Mouse (Mus musculus): ENCODE results near the gene Gabpb1.
"Not testable (repeated sequence)": the region's sequence is repeated elsewhere in the genome, so short reads cannot be mapped to it uniquely, and the experiment has no call there.

The Gabpb1 gene

DNA sequence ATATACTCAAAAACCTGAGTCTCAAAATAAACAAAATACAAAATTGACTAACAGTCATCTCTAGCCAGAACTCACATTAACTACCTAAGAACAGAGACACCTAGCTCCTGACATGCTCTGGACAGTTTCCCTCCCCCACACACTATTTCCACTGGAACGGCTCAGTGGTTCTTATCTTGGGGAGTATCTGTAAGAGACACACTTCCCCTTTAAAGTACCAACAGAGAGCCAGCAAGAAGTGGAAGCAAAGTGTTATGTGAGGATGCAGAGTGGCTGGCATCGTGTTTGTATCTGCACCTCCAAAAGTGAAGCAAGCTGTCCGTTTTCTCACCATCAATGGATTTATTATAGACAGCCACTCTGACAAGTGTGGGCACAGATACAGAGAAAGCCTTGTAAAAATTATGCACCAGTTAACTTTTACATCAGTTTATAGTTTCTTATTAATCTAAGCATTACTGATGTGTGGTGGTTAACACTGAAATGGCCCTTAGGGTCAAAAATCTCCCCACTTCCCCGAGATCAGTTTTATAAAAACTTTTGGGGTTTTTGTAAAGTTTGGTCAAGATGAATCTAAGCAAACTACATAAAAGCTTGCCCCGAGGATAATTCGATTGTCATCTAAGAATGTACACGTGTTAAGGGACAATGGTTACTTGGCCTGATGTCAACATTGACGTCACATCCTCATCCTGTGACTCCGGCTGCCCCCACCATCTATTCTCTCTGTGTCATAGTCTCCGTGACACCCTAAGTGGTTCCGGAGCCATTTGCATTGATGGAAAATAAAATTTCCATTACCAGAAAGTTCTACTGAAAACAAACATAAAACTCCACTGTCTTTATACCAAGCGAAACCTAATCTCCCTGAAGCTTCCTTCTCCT lies 40.0 kb downstream of the Gabpb1 start:
- peak; percentile 74 for DNase-seq

DNA sequence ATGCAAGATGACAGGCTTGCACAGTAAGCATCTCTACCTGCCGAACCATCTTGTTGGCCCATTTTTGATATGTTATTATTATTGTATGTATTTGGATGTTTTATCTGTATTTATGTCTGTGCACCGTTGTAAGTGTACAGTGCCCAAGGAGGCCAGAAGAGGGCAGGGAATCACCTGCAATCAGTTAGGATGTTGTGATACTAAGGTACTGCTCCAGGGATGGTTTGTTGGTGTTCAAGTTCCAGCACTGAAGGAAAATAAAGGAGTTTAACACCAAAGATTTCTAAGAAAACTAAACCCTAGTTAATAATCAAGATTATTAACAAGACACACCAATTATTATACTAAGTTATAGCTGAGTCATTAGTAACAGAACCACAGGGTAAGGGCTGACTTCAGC lies 43.0 kb downstream of the Gabpb1 start:
- DNase-seq: peak; percentile 36

DNA sequence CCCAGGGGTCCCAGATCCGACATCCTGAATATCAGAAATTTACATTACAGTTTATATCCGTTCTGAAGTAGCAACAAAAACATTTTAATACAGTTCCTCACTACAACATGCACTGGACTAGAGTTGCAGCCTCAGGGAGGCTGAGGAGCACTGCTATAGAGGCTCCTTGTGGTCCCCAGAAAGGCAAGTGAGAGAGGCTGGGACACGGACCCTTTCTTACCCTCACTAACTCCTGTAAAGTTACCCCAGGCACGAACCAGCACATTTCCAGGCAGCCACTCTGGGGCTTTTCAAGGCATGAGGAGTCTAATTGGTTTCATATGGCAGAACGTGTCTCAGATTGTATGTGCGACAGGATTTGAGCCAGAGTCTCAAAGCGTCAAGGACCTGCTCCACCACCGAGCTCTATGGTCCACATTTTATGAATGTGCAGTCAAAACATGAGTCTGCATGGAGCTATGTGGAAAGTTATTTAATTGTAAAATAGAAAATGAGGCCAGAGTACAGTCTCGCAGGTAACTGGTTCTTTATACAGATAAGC lies 47.6 kb downstream of the Gabpb1 start:
- no peak for DNase-seq

GRCm38 (mm10) chr2:126623138-126623537 lies 53.0 kb downstream of the Gabpb1 start:
- no peak for DNase-seq

GRCm38 (mm10) chr2:126622455-126622854 lies 53.7 kb downstream of the Gabpb1 start:
- DNase-seq: no peak

DNA sequence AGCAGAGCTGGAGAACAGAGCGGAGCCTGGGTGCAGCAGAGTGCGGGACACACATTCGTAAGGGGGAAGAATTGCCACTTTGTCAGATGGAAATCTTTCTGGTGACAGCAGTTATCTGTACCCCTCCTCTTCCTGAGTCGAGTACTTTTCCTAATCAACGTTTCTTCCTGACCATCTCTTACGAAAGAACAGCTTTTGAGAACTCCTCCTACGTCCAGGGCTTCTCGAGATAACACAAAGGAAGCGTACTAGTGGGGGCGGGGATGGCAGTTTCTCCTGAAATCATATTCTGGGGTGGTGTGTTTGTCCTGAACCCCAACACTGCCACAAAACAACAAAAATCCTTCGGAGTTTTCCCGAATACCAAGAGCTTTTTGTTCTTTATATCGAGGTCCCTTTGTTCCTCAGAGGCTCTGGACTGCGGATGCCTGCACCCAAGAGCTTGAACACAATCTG lies 56.9 kb downstream of the Gabpb1 start, which contains the start of gene Hdc:
Hdc (minus strand) TSS at position 51 of the 456 bp plus-strand sequence.
- no peak for DNase-seq

GRCm38 (mm10) chr2:126618470-126619179 lies 57.5 kb downstream of the Gabpb1 start:
- no peak for DNase-seq

DNA sequence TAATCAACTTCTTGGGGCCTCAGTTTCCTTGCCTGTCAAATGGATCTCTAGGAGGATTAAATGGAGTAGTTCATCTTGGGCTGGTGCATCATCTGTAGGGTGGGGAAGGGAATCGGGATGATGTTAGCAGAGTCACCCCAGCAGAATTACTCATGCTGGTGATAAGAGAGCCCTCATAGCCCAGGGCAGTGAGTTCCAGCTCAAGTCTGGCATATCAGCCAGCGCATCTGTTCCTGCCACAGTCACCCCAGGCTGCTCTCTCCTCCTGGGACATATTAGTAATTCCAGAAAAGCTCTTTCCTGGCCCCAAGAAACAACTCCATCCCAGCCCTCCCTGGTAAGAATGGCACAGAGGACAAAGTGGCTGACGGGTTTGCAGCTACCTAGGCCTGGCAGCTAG lies 60.8 kb downstream of the Gabpb1 start:
- no peak for DNase-seq

- DNase-seq: not testable (repeated sequence)
Measured at GRCm38 (mm10) chr2:126609600-126609999, 66.5 kb downstream of the Gabpb1 start.

DNA sequence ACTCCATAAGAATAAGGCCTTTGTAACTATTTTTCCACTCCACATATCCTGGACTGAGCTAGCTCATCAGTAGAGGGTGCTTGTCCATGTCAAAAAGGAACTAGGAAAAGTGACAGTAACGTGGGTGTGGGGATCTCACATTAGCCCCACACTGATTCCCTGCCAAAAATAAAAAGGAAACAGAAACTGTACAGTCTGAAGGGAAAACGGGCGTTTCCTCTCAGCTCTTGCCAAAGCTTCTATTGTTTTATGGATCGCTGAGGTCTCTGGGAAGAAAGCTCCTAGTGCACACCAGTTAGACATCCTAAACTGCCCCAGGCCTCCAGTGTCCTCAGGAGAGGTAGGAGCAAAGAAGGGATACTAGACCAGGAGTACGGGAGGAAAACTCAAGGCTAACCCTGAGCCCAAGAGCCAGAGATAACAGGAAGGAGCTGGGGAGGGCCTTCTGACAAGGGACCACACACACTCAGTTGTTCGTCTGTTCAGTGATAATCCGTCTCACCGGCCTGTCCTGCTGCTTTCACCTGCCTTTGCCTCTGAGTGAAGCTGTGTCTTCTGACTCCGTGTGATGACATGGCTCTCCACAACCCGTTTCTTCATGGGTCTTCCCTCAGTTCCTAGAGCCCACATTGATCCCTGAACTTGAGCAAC lies 68.5 kb downstream of the Gabpb1 start:
- peak; percentile 38 for DNase-seq

DNA sequence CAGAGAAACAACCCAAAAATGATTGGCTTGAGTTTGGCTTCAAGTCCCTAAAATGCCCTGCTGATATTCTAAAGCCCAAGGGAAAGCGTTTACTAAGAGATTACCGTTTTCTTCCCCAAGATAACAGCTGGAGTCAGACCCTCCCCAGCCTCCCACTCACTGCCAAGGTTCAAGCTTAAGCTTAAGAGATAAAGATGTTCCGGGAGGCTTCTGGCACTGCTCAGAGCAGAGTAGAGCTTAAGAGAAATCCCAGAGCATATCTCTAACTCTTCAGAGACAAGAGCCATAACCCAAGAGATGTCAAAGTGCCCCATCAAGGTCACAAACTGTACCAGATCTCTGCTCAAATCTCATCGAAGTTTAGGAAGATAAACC lies 69.5 kb downstream of the Gabpb1 start:
- no peak for DNase-seq

GRCm38 (mm10) chr2:126606061-126606687 lies 70.0 kb downstream of the Gabpb1 start:
- DNase-seq: no peak

DNA sequence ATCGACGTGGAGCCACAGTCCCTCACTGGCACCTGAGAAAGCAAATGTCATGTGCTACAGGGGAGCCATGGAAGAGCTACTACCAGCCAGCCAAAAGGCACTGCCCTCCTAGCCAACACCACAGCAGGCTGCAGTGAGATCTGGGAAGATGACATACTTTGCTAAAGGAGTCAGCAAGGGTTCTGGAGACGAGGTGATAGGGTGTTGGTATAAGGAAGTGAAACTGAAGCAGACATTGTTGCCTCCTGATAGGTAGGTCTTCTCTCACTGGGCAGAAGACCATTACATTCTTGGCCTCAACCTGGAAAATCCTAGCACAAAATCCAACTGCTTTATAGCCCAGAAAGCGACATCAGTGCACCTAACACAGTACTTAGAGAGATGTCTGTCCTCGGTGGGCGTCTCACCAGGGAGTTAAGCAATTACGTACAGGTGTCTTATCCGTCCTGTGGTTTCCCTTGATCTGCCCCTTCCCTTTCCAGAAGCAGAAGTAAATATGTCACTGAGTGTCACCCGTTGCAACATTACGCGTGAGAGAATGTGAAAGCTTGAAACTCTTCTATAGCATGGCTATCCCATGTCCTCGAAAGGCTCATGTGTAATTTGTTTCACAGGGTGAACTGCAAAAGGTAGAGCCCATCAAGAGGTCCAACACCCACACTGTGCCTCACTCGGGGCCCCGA lies 74.1 kb downstream of the Gabpb1 start:
- DNase-seq: no peak

DNA sequence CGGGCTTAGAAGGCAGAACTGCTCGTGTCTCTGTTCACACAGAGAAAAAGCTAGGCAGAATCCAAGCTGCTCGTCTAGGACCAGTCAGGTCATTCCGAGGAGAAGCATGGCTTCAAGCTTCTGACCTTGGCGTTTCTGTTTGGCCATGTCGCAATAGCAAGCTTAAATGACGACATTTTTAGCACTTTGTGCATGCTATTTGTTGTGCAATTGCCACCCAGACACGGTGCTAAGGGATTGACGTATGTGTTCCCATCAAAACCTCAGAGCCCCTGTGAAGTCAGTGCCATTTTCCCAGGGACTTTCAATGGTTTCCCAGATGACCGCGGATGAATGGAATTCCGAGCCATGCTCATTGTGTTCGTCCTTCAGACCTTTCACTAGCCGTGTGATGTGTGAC lies 75.6 kb downstream of the Gabpb1 start:
- DNase-seq: no peak

GRCm38 (mm10) chr2:126599005-126599404 lies 77.1 kb downstream of the Gabpb1 start:
- DNase-seq: no peak

DNA sequence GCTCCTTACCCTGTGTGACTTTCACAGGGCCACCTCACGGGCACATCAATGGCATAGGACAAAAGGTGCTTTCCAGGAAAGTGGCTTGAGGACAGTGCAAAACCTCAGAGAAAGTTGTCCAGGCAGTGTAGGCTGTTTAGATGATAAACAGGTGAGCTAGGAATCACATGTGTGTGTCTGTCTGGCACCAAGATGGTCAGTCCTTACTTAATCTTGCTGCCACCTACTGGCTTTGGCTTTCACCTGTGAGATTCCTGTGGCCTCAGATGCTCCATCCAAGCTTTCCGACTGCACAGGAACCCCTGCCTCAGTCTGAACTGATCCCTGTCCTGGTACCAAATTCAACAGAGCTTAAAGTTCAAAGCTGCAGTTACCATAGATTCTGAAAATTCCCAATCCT lies 77.8 kb downstream of the Gabpb1 start:
- DNase-seq: no peak

DNA sequence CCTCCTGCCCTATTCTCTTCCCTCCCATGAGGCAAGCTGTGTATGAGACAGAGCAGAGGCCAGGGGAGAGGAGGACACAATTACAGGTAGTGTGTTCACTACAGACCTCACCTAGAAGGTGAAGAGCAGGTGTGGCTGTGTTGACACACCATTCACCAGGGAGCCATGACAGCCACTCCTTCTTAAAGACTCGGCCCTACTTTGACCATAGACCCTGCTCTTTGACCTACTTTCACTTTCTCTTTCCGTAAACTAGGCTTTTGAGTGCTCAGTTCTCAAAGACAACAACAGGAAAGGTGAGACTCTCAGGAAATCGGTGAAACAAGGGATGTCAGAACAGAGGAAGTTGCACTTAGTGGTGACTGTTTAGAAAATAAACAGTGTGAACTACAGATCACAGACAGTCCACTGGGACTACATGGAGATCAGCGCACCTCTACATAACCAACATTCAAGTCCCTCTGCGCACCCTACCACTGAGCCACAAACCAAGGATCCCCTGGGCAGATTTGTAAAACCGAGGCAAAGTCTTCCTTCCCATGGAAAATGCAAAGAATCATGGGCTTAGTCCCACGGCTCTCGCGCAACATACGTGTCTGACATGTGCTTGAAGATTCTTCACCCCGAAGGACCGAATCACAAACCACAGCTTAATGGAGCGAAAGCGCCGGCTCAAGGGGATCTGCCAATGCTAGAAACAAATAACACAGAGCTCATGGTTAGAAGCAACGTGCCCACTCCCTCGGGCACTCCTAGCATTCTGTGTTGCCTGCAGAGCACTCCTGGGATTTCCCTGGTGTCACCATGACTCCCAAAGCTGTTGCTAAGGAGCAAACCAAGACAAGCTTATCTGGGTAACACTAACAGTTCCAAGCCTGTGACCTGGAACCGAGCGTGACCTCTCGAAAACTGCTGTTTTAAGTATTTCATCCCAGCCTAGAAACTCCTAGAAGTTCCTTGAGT lies 78.6 kb downstream of the Gabpb1 start:
- no peak for DNase-seq

GRCm38 (mm10) chr2:126596347-126597072 lies 79.6 kb downstream of the Gabpb1 start:
- DNase-seq: no peak

DNA sequence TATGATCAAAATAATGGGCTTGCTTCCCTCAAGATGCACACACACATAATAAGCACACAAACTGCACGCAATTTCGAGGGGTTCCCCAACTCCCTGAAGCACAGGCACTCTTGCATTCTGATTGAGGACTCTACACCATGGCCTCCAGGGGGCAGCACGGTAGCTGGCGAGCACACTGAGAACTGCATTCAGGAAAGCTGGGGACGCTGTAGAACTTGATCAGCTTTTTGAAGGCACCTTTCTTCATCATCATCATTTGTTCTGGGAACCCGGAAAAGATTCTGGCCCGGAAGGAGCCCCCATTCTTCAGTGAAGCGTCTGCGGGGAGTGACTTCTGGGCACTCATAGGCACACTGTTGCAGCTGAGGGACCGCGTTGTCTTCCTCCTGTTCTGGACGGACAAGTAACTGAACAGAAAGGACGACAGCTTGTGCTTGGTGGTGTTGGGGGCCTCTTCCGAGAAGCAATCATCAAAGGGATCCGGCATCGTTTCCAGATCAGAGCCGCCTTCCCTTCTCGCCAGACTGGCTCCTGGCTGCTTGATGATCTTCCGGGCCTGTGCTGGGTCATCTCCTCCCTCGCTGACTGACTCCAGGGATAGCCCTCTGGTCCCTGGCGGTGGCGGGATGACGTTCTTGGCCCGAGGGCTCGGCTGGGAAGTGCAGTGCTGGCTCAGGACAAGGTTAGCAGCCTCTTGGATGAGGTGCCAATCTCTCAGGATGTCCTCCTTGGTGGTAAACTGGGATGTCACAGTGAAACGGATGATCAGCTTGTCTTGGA lies 82.1 kb downstream of the Gabpb1 start:
- peak; percentile 68 for DNase-seq
